Mouse (Mus musculus): Measurements from ENCODE around the gene Gm5168. TPM values are rescaled to one million over a fixed set of nuclear protein-coding genes. Genes with fewer than 3 reads are reported as not detected.

Gene Gm5168
- not detected for polyA plus RNA-seq (2017; shearing (Covaris generic))

DNA sequence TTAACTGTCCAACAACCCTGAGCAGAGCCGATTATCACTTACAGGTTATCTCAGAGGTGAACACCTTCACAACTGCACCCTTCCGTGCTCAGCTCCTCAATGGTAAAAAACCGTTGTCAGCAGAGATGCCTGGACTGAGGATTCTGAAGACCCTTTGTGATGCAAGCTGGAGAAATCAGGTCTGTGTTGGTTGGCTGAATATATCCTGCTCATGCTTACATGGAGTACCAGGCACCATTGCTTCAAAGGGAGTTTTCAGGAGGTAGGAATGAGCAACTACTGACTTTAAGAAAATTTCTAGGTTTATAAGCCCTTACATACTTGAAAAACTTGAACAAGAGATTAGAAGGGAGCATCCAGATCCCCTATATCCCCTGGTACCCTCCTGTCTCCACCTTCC lies at the start of gene Gm5168:
Gene Gm5168, minus strand, starts transcription at position 101 of the 400 bp plus-strand sequence.

Other genes with a start within 250 kb of the Gm5168 start
- gene Gm2012, start 180.3 kb upstream of the Gm5168 start, polyA plus RNA-seq (2017; shearing (Covaris generic)), result not detected